Mouse (Mus musculus): ENCODE data around the gene Usp40.
A peak's percentile ranks its signal among the peaks of the same experiment; 100 is the strongest.
"Not testable (repeated sequence)": the region's sequence is repeated elsewhere in the genome, so short reads cannot be mapped to it uniquely, and the experiment has no call there.

The Usp40 gene

DNA sequence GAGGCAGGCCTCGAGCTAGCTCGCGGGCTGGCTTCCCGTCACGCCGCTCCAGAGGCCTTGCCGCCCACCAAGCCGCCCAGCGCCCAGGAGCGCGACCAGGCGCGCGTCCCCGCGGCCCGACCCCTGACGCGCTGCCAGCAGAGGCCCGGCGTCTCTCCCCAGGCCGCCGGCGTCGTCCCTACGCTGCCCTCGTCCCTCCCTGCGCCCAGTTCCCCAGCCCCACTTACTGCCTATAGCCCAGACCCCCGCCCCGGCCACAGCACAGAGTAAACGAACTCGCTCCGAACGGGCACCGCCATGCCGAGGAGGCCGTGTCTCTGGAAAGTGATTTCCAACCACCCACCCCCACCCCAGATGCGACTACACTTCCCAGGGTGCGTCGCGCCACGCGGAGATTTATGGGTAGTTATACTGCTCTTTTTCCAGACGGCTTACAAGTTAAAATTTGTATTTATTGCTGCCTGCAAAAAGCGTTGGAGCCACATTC lies at the start of gene Usp40:
Gene Usp40, minus strand, starts transcription at position 341 of the 487 bp plus-strand sequence.
- DNase-seq (ENCODE audit: low read depth) = peak; percentile 76

DNA sequence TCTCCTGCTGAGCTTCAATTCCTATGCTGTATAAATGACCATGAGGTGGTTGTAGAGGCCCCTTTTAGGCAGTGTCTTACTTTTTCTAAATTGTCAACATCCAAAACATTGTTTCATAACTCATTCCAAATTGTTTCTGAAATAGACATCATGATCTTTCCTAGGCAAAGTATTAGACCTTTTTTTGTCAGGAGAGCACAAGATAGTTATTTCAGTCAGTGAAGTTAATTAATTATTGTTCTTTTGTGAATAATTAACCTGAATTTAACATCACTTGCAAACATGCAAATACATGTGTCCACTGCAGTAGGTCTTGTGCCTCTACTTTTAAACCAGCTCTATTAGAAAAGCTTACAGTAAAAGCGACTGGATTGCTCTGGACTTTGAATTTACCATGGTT lies 46.7 kb upstream of the Usp40 start, which contains the start of gene Ugt1a10:
Gene Ugt1a10, plus strand, starts transcription at position 301 of the 400 bp plus-strand sequence.
- DNase-seq (ENCODE audit: low read depth) = no peak

- DNase-seq (ENCODE audit: low read depth) = not testable (repeated sequence)
Measured at GRCm38 (mm10) chr1:88047408-88047807, 39.1 kb upstream of the Usp40 start.

DNA sequence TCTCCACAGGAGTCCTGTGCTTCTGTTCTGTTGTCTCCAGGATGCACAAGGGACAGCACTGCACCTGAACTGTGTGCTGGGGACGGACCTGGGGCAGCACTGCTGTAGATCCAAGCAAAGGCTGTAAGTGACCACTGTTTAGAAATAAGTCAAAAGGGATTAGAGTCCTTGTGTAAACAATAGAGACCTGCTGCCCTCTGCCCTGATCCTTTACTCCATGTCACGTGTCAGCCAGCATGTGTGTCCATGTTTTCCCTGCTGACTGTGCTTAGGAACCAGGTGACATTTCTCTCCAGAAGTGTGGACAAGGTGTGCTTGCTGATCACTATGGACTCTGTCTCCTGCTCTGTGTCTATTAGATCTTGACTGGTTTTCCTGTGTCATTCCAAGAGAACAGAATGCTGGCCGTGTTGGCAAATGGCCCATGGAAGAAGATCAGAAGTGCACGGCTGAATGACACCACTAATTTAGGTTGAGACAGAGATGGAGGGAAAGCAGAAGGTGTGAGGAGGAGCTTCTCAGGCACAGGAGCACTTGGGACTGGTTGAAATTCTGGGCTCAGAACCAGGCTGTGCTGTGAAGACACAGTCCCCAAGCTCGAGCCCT lies 36.6 kb upstream of the Usp40 start:
- not testable (repeated sequence) for DNase-seq (ENCODE audit: low read depth)

GRCm38 (mm10) chr1:88043044-88043443 lies 34.7 kb upstream of the Usp40 start:
- DNase-seq (ENCODE audit: low read depth) = not testable (repeated sequence)

DNA sequence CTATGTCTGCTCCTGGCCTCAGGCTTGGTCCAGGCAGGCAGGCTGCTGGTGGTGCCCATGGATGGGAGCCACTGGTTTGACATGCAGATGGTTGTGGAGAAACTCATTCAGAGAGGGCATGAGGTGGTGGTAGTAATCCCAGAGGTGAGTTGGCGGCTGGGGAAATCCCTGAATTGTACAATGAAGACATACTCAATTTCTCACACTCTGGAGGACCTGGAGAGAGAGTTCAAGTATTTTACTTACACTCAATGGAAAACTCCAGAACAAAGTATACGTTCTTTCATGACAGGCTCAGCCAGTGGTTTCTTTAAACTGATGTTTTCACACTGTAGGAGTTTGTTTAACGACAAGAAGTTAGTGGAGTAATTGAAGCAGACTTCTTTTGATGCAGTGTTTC lies 16.9 kb upstream of the Usp40 start:
- not testable (repeated sequence) for DNase-seq (ENCODE audit: low read depth)

DNA sequence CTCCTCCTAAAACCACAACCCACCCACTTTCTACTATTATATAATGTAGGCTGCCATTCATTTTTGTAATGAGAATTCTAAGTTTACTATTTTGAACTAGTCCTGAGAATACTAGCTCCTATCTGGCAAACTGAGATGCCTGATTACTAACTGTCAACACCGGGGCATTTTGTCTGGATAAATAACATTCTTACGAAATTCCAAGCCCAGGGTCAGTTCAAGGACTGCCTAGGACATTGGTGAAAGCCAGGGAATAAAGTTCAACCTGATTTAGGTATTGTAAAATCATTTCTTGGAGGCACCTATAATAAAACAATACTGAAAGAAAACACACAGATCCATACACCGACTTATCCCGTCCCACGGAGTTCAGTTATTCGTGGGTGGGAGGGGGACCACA lies 7.0 kb upstream of the Usp40 start:
- no peak for DNase-seq (ENCODE audit: low read depth)

DNA sequence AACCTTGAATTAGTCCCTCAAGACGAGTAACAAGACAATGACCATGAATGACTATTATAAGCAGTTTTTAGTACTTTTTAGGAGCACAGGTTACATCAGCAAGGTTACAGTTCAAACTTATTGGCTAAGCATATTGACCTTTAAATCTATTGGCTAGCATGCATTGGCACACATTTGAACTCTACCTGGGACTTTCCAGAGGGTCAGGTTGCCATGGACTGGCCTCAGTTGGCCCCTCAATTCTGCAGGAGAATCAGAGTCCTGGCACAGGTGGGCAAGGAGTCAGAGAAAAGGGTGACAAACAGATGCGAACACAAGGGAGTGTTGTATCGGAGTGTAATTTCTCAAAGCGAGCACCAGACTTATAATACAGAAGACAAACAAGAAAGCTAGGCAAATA lies 6.3 kb upstream of the Usp40 start:
- DNase-seq (ENCODE audit: low read depth) = no peak

DNA sequence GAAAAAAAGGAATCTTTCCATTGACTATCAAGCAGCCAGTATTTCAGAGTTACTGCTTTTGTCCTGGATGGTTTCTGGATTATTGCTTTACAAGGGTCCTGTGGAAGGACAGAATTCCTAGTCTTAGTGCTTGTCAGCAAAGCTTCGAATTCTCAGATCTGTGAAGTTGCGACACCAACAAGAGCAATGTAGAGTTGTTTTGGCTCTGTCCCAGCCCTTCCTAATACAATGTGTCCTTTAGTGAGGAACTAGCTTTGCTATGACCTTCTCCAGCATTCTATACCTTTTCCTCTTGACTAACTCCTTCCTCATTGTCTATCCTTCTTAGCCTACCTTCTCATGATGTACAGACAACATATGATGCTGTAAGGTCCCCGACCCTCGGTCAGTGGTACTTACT lies 5.8 kb upstream of the Usp40 start:
- DNase-seq (ENCODE audit: low read depth) = no peak

GRCm38 (mm10) chr1:88013726-88014125 lies 5.4 kb upstream of the Usp40 start:
- DNase-seq (ENCODE audit: low read depth) = no peak

DNA sequence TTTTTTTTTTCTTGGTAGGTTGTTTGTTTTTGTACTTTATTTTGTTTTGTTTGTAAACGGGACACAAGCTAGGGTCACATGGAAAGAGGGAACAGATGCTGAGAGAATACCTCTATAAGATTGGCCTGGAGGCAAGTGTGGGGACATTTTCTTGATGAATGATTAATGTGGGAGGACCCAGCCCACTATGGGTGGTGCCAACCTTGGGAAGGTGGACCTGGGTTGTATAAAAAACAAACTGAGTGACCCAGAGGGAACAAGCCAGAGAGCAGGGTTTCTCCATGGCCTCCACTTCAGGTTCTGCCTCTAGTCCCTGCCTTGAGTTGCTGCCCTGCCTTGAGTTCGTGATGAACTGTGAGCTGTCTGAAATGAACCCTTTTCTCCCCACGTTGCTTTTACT lies 1.2 kb upstream of the Usp40 start:
- DNase-seq (ENCODE audit: low read depth) = no peak

DNA sequence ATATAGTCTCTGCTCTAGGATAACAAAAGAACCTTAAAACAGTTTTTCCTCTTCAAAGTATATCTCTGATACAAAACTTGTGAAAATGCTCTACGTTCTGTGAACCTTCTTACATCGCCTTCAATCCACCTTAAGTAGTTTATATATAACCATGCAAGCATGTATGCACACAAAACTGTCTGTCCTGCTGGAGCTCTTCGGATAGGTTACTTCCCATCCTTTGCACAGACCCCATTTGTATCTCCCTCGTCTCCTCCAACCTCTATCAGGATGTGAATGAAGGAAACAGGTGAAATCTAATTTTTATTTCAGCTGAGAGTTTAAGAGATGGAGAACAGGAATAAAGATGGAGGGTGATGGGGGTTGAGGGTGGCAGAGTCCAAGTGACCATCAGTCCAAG lies 384 bp upstream of the Usp40 start:
- DNase-seq (ENCODE audit: low read depth) = no peak

DNA sequence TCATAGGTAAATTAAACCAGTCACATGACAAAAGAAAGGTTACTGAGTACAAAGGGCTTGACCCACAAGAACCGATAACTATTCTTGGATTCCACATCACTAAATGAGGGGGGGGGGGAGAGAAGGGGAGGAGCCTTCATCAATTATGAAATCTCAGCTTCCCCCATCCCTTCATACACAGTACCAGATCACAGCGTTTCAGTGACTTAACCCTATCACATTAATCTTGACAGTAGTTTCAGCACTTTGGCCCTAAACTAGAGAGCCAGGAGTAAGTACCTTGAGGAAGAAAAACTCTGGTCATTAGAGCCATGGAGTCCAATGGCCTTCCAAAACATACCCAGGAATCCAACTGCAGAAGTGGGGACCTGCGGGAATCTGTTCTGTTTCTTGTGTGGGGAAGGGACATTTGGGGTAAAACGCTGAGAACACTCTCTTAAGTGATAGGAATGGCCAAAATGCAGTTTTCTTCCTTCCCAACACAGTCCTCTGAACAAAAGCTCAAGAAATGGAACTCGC lies 600 bp downstream of the Usp40 start:
- no peak for DNase-seq (ENCODE audit: low read depth)

GRCm38 (mm10) chr1:87992716-87993115 lies 15.6 kb downstream of the Usp40 start:
- DNase-seq (ENCODE audit: low read depth) = no peak

DNA sequence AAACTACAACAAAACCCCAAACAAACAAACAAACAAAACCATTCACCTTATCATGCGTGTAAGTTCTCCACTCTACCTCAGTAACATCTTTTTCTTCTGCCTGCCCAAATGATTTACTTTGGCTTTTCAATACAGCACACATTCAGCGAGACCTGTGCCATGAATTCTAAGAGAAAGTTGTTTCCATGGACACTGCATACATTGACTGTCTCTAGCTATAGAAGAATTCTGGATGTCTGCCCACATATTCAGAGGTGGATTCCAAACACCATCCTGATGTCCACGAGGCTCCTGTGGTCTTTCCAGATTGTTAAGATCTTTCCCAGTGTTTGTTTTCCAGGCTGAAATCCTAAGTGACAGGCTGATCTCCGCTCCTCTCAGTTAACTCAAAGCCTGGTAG lies 26.1 kb downstream of the Usp40 start:
- no peak for DNase-seq (ENCODE audit: low read depth)

GRCm38 (mm10) chr1:87970381-87970780 lies 38.0 kb downstream of the Usp40 start:
- DNase-seq (ENCODE audit: low read depth) = no peak

- DNase-seq (ENCODE audit: low read depth) = peak; percentile 99
Measured at GRCm38 (mm10) chr1:87961459-87962167, 46.7 kb downstream of the Usp40 start.

- peak; percentile 21 for DNase-seq (ENCODE audit: low read depth)
Measured at GRCm38 (mm10) chr1:87960752-87961151, 47.6 kb downstream of the Usp40 start.

GRCm38 (mm10) chr1:87959998-87960431 lies 48.3 kb downstream of the Usp40 start:
- peak; percentile 88 for DNase-seq (ENCODE audit: low read depth)

DNA sequence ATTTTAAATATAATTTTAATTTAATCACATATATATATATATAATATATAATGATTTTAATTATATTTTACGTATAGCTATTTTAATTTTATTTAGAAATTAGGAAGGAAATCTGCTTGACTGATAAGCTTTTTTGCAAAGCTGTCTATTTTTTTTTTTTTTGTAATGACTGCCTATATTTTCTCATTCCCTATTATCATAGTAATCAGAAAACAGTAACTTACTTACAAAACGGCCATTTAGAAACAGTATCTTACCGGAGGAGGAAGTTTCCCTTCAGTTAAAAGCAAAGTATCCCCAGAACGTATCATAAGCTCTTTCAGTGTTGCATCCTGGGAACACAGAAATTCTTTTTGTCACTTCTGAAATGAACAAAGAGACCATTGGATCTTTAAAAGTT lies 48.8 kb downstream of the Usp40 start:
- DNase-seq (ENCODE audit: low read depth) = no peak

- no peak for DNase-seq (ENCODE audit: low read depth)
Measured at GRCm38 (mm10) chr1:87958931-87959330, 49.4 kb downstream of the Usp40 start.

DNA sequence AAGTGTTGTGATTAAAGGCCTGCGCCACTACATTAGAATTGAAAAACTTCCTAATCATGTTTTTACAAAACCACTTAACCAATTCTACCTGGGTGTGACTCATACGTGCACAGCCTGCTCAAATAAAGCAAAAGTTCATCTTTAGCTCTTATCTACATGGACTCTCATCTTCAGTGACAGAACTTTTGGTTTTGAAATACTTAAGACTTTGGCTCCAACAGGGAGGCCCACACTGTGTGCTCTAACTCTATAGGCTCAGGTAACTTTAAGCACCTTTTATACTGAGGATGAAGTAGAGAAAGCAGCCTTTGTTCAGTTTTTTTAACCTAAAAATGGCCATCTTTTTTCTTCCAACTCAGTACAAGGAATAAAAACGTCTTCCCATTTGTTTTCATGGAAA lies 55.3 kb downstream of the Usp40 start:
- DNase-seq (ENCODE audit: low read depth) = no peak

DNA sequence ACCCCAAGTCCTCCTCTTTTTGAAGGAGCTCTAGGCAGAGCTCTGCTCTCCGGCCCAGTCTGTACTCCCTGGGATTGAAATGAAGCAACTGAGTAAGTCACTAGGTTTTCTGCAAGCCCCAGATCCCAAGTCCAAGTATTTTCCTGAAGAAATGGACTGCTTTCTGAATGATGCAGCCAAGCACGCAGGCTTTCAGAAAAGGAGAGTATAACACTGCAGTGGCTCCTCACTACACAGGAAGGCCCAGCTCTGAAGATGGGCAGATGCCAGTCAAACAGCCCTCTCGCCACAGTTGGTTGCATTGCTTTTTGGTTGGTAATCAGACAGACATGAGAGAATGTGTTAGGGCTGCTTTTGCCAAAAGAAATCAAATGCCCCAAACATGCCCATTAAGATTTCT lies 56.7 kb downstream of the Usp40 start:
- DNase-seq (ENCODE audit: low read depth) = no peak

All from 416B (cell line).